Mouse (Mus musculus) forebrain, embryonic 13.5 days (tissue): ENCODE measurements around the gene Tkt. TPM values are rescaled to one million over a fixed set of nuclear protein-coding genes. Genes with fewer than 3 reads are reported as not detected.
"Not testable (repeated sequence)": the region's sequence is repeated elsewhere in the genome, so short reads cannot be mapped to it uniquely, and the experiment has no call there.

Experiments
- ATAC-seq: fragments of 200-750 bp; cut with Nextera tagmentation; 2 replicates; pipeline ENCODE4 v1.8.0; 2017
- H3K27ac ChIP-seq: fragments of 300-500 bp; sonication (generic); 2 replicates; pipeline ENCODE4 v1.5.1; 2015; ENCODE audit warnings: inconsistent platforms, mild to moderate bottlenecking, moderate library complexity
- H3K27me3 ChIP-seq: fragments of 300-500 bp; sonication (generic); 2 replicates; pipeline ENCODE4 v1.6.1; 2015; ENCODE audit warnings: mild to moderate bottlenecking, inconsistent platforms
- H3K36me3 ChIP-seq: fragments of 300-500 bp; sonication (generic); 2 replicates; pipeline ENCODE4 v1.6.1; 2015; ENCODE audit warnings: mild to moderate bottlenecking, inconsistent platforms; ENCODE audit not compliant: poor library complexity, severe bottlenecking
- H3K4me1 ChIP-seq: fragments of 300-500 bp; sonication (generic); 2 replicates; pipeline ENCODE4 v1.6.1; 2015; ENCODE audit warnings: inconsistent platforms
- H3K4me2 ChIP-seq: fragments of 300-500 bp; sonication (generic); 2 replicates; pipeline ENCODE4 v1.6.1; 2015; ENCODE audit warnings: inconsistent platforms, mild to moderate bottlenecking, moderate library complexity
- H3K4me3 ChIP-seq: fragments of 300-500 bp; sonication (generic); 2 replicates; pipeline ENCODE4 v1.5.1; 2015; ENCODE audit warnings: mild to moderate bottlenecking, inconsistent platforms
- H3K9ac ChIP-seq: fragments of 300-500 bp; sonication (generic); 2 replicates; pipeline ENCODE4 v1.6.1; 2015; ENCODE audit warnings: mild to moderate bottlenecking, inconsistent platforms
- H3K9me3 ChIP-seq: fragments of 300-500 bp; sonication (generic); replicated peaks from 2 replicates; pipeline ENCODE4 v1.6.1; 2016; ENCODE audit warnings: inconsistent platforms
- WGBS: fragments of 180-500 bp; shearing (Covaris S2); methylation state at CpG from one replicate; pipeline ENCODE4 v1.1.7; 2015; 5-methylcytosine and 5-hydroxymethylcytosine counted together
- polyA plus RNA-seq: library from polyadenylated mRNA; unstranded; fragments of >200 nt; fragmentation: Nextera tagmentation; extraction: Ambion mirVana; gene quantifications from 2 replicates; pipeline ENCODE4 v1.2.1, GENCODE M21; 2015

Gene Tkt
- polyA plus RNA-seq, 1 experiment from 2014 or later, result 274 TPM

GRCm38 (mm10) chr14:30575791-30576190, 27.6 kb downstream of the Tkt start:
- Histone ChIP-seq H3K4me2 (no peak overlapping the region), H3K9ac (no peak overlapping the region), H3K4me1 (no peaks in the 10 kb centered on the region), H3K27me3 (no peaks in the 10 kb centered on the region), H3K36me3 (peaks cover 56% of the 10 kb centered on the region), H3K27ac (no peak overlapping the region), H3K9me3 (no peaks in the 10 kb centered on the region), H3K4me3 (no peak overlapping the region)
- WGBS, result 79% methylated on average over 7 of the region's 7 CpGs
- ATAC-seq, result no peak

- H3K27ac ChIP-seq, result no peak overlapping the region
- H3K27me3 ChIP-seq, result no peaks in the 10 kb centered on the region
- ATAC-seq, result no peak
- H3K4me1 ChIP-seq, result no peaks in the 10 kb centered on the region
- no peak overlapping the region for H3K4me3 ChIP-seq
- H3K4me2 ChIP-seq, result no peak overlapping the region
- H3K9ac ChIP-seq, result no peak overlapping the region
- H3K36me3 ChIP-seq, result peaks cover 52% of the 10 kb centered on the region
- 83% methylated on average over 5 of the region's 5 CpGs for WGBS
- no peaks in the 10 kb centered on the region for H3K9me3 ChIP-seq
Measured at GRCm38 (mm10) chr14:30576260-30576659, 28.1 kb downstream of the Tkt start.

GRCm38 (mm10) chr14:30577303-30578062, 29.3 kb downstream of the Tkt start:
- H3K36me3 ChIP-seq, result peaks cover 39% of the 10 kb centered on the region
- WGBS, result 64% methylated on average over 10 of the region's 12 CpGs
- not testable (repeated sequence) for ATAC-seq, H3K4me2 ChIP-seq, H3K27ac ChIP-seq, H3K9ac ChIP-seq, H3K4me3 ChIP-seq, H3K9me3 ChIP-seq, H3K4me1 ChIP-seq, H3K27me3 ChIP-seq

- H3K4me2 ChIP-seq, result no peak overlapping the region
- no peak overlapping the region for H3K27ac ChIP-seq
- WGBS, result 87% methylated on average over 5 of the region's 5 CpGs
- no peak overlapping the region for H3K4me3 ChIP-seq
- H3K9ac ChIP-seq, result no peak overlapping the region
- no peaks in the 10 kb centered on the region for H3K27me3 ChIP-seq
- peaks cover 23% of the 10 kb centered on the region for H3K36me3 ChIP-seq
- H3K4me1 ChIP-seq, result 0 out of 2 replicates have a peak, but pooled peaks cover under 1% of the 10 kb centered on the region
- ATAC-seq, result no peak
- H3K9me3 ChIP-seq, result no peaks in the 10 kb centered on the region
Measured at GRCm38 (mm10) chr14:30579180-30579579, 31.0 kb downstream of the Tkt start.

- Histone ChIP-seq H3K4me3 (no peak overlapping the region), H3K9me3 (no peaks in the 10 kb centered on the region), H3K4me1 (peaks cover 7% of the 10 kb centered on the region), H3K27ac (no peak overlapping the region), H3K27me3 (no peaks in the 10 kb centered on the region), H3K4me2 (no peak overlapping the region), H3K36me3 (peaks cover 17% of the 10 kb centered on the region), H3K9ac (no peak overlapping the region)
- ATAC-seq, result no peak
- WGBS, result 27% methylated on average over 5 of the region's 5 CpGs
Measured at GRCm38 (mm10) chr14:30579882-30580281, 31.7 kb downstream of the Tkt start.

GRCm38 (mm10) chr14:30581238-30581637, 33.1 kb downstream of the Tkt start:
- no peaks in the 10 kb centered on the region for H3K9me3 ChIP-seq
- H3K9ac ChIP-seq, result no peak overlapping the region
- WGBS, result 76% methylated on average over 1 of the region's 1 CpGs
- no peaks in the 10 kb centered on the region for H3K27me3 ChIP-seq
- no peak overlapping the region for H3K27ac ChIP-seq
- H3K36me3 ChIP-seq, result peaks cover 3% of the 10 kb centered on the region
- ATAC-seq, result no peak
- H3K4me3 ChIP-seq, result no peak overlapping the region
- no peak overlapping the region for H3K4me2 ChIP-seq
- H3K4me1 ChIP-seq, result peaks cover 9% of the 10 kb centered on the region

- Histone ChIP-seq H3K4me3 (no peak overlapping the region), H3K27ac (peak overlapping the region; percentile 31; the same call in 1 of the 2 replicates), H3K9ac (no peak overlapping the region), H3K4me1 (peaks cover 22% of the 10 kb centered on the region), H3K27me3 (no peaks in the 10 kb centered on the region), H3K4me2 (no peak overlapping the region), H3K9me3 (no peaks in the 10 kb centered on the region), H3K36me3 (no peaks in the 10 kb centered on the region)
- WGBS, result 51% methylated on average over 2 of the region's 2 CpGs
- ATAC-seq, result no peak
Measured at GRCm38 (mm10) chr14:30584077-30584476, 35.9 kb downstream of the Tkt start.

- 36% methylated on average over 19 of the region's 19 CpGs for WGBS
- Histone ChIP-seq H3K9ac (peak overlapping the region; percentile 26; the same call in 1 of the 2 replicates), H3K36me3 (no peaks in the 10 kb centered on the region), H3K27ac (peak overlapping the region; percentile 31; the same call in 1 of the 2 replicates), H3K9me3 (no peaks in the 10 kb centered on the region), H3K4me1 (peaks cover 22% of the 10 kb centered on the region), H3K4me2 (no peak overlapping the region), H3K27me3 (no peaks in the 10 kb centered on the region), H3K4me3 (no peak overlapping the region)
- no peak for ATAC-seq
Measured at GRCm38 (mm10) chr14:30584497-30585251, 36.5 kb downstream of the Tkt start.

- Histone ChIP-seq H3K27ac (no peak overlapping the region), H3K27me3 (no peaks in the 10 kb centered on the region), H3K9me3 (no peaks in the 10 kb centered on the region), H3K9ac (no peak overlapping the region), H3K4me2 (no peak overlapping the region), H3K36me3 (no peaks in the 10 kb centered on the region), H3K4me3 (no peak overlapping the region), H3K4me1 (peaks cover 22% of the 10 kb centered on the region)
- 87% methylated on average over 5 of the region's 5 CpGs for WGBS
- ATAC-seq, result no peak
Measured at GRCm38 (mm10) chr14:30585323-30585722, 37.2 kb downstream of the Tkt start.

GRCm38 (mm10) chr14:30586780-30587461, 38.8 kb downstream of the Tkt start:
- H3K4me1 ChIP-seq, result peaks cover 26% of the 10 kb centered on the region
- no peak overlapping the region for H3K4me2 ChIP-seq
- peak overlapping the region; percentile 54 for H3K27ac ChIP-seq
- H3K9ac ChIP-seq, result no peak overlapping the region
- H3K36me3 ChIP-seq, result no peaks in the 10 kb centered on the region
- H3K9me3 ChIP-seq, result no peaks in the 10 kb centered on the region
- H3K4me3 ChIP-seq, result no peak overlapping the region
- peak; percentile 82 for ATAC-seq
- H3K27me3 ChIP-seq, result no peaks in the 10 kb centered on the region
- WGBS, result 47% methylated on average over 7 of the region's 7 CpGs

GRCm38 (mm10) chr14:30590041-30590645, 42.0 kb downstream of the Tkt start:
- 71% methylated on average over 11 of the region's 11 CpGs for WGBS
- Histone ChIP-seq H3K4me2 (no peak overlapping the region), H3K4me1 (peaks cover 40% of the 10 kb centered on the region), H3K27ac (no peak overlapping the region), H3K36me3 (no peaks in the 10 kb centered on the region), H3K4me3 (no peak overlapping the region), H3K9me3 (no peaks in the 10 kb centered on the region), H3K27me3 (no peaks in the 10 kb centered on the region), H3K9ac (no peak overlapping the region)
- no peak for ATAC-seq

GRCm38 (mm10) chr14:30590918-30591317, 42.8 kb downstream of the Tkt start:
- H3K27me3 ChIP-seq, result no peaks in the 10 kb centered on the region
- H3K4me1 ChIP-seq, result peaks cover 40% of the 10 kb centered on the region
- 81% methylated on average over 7 of the region's 7 CpGs for WGBS
- no peaks in the 10 kb centered on the region for H3K9me3 ChIP-seq
- no peak overlapping the region for H3K27ac ChIP-seq
- ATAC-seq, result no peak
- H3K4me2 ChIP-seq, result no peak overlapping the region
- no peak overlapping the region for H3K4me3 ChIP-seq
- H3K36me3 ChIP-seq, result no peaks in the 10 kb centered on the region
- H3K9ac ChIP-seq, result no peak overlapping the region
